Mouse (Mus musculus): ENCODE results near the gene Tanc2. TPM values are rescaled to one million over a fixed set of nuclear protein-coding genes. Genes with fewer than 3 reads are reported as not detected.

Tanc2 gene
- polyA plus RNA-seq, 1 experiment from 2014 or later, result 26.0 TPM

DNA sequence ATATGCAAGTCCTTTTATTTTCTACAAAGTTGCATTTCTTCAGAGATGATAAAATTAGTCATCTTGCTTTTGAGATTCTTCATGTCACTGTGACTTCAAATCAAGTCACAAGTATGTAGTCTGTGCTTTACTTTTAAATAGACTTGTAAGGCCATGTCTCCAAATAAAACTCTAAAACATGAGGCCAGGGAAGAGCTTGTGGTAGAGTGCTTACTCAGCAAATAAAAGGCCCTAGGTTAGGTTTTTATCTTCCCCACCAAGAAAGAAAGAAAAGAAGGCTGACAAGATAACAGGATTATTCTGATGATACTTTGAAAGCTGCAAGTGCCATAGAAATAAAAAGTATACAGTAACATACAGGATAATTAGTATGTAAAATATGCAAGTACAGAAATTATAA, 188.0 kb downstream of the Tanc2 start:
- H3K36me3 ChIP-seq, result peaks cover 4% of the 10 kb centered on the region
- H3K4me2 ChIP-seq (replicated peaks), result no peak overlapping the region
- no peak overlapping the region for H3K4me3 ChIP-seq
- H3K27me3 ChIP-seq, result no peaks in the 10 kb centered on the region
- no peaks in the 10 kb centered on the region for H3K9me3 ChIP-seq (replicated peaks)
- no peak for ATAC-seq (ENCODE audit: low FRiP score)
- H3K9ac ChIP-seq, result no peak overlapping the region
- no peak overlapping the region for H3K27ac ChIP-seq
- H3K4me1 ChIP-seq, result no peaks in the 10 kb centered on the region

DNA sequence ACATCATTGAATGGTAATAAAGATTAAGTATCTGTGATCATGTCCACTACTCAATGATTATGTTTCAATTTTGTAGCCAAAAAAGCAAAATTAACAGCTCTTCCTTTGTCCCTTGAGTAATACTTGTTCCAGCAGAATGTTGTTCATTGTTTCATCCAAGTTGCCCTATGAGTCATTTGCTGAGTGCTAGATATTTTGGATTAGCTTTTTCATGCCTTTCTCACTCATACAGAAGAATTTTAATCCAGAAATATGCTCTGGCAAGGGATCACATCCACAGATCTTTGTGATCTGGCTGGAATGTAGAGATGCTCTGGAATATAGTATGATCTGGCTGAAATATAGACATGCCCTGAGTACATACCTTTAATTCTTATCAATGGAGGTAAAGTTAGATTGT, 202.7 kb downstream of the Tanc2 start:
- no peaks in the 10 kb centered on the region for H3K27me3 ChIP-seq
- no peaks in the 10 kb centered on the region for H3K9me3 ChIP-seq (replicated peaks)
- H3K4me3 ChIP-seq, result no peak overlapping the region
- no peak overlapping the region for H3K27ac ChIP-seq
- H3K9ac ChIP-seq, result no peak overlapping the region
- H3K36me3 ChIP-seq, result no peaks in the 10 kb centered on the region
- H3K4me2 ChIP-seq (replicated peaks), result no peak overlapping the region
- no peak for ATAC-seq (ENCODE audit: low FRiP score)
- H3K4me1 ChIP-seq, result no peaks in the 10 kb centered on the region

DNA sequence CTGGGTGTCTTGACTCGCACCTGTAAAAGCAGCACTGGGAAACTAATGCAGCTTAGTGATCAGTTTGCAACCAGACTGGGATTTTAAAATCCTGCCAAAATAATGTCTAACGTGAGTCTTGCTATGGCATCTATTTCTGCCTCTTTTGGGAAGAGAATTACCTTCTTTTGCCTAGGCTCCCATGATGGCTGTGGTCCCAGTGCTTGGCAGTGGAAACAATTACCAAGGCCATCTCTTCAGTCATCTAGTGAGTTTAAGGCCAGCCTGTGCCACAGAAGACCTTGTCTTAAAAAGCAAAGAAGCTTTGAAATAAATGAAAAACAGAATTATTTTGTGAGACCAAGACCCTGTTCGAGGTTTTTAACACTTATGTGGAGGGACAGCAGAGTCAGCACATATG, 213.9 kb downstream of the Tanc2 start:
- Histone ChIP-seq H3K4me3 (no peak overlapping the region), H3K4me2 (replicated peaks) (no peak overlapping the region), H3K9me3 (replicated peaks) (no peaks in the 10 kb centered on the region), H3K27ac (no peak overlapping the region), H3K36me3 (no peaks in the 10 kb centered on the region), H3K27me3 (no peaks in the 10 kb centered on the region), H3K9ac (no peak overlapping the region), H3K4me1 (no peaks in the 10 kb centered on the region)
- no peak for ATAC-seq (ENCODE audit: low FRiP score)
- 91% methylated on average over 3 of the region's 3 CpGs for WGBS

DNA sequence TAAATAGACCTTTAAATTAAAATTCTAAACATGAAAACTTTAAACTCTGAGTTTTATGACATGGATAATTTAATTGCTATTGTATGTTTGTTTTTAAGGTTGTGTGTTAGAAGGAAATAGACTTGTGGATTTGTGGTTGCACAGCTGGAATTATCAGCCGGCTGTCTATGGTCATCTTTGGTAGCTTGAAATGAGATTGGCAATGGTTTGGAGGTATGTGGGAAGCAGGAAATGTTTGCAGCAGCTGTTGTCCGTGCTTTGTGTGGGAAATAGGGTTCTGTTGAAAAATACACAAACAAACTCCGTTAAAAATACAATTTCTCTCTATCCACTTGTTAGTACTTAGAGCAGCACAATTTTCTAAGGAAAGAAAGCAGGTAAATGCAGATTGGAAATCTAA, 215.0 kb downstream of the Tanc2 start:
- WGBS, result 71% methylated on average over 3 of the region's 3 CpGs
- H3K27ac ChIP-seq, result no peak overlapping the region
- H3K4me2 ChIP-seq (replicated peaks), result no peak overlapping the region
- H3K27me3 ChIP-seq, result no peaks in the 10 kb centered on the region
- no peak overlapping the region for H3K9ac ChIP-seq
- ATAC-seq (ENCODE audit: low FRiP score), result no peak
- H3K4me1 ChIP-seq, result no peaks in the 10 kb centered on the region
- H3K4me3 ChIP-seq, result no peak overlapping the region
- no peaks in the 10 kb centered on the region for H3K9me3 ChIP-seq (replicated peaks)
- no peaks in the 10 kb centered on the region for H3K36me3 ChIP-seq

DNA sequence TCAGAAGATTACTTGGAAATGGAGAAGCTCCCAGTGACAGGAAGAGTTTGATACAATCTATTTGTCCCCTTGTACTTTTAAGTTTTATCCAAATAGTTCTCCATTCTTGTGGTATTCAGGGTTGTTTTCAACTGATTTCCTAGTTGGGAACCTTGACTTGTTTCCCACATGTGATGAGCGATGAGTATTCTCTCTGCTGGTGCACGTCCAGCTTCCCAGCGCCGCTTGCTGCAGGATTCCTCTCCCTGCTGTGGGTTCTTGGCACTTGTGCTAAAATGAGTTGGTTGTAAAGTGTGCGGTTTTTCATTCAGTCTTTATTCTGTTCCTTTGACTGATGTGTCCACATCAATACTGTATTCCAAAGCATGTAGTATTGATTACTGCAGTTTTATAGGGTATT, 217.3 kb downstream of the Tanc2 start:
- 88% methylated on average over 5 of the region's 5 CpGs for WGBS
- Histone ChIP-seq H3K27ac (no peak overlapping the region), H3K9me3 (replicated peaks) (no peaks in the 10 kb centered on the region), H3K36me3 (peaks cover 7% of the 10 kb centered on the region; the same call in 1 of the 2 replicates), H3K9ac (no peak overlapping the region), H3K4me3 (no peak overlapping the region), H3K27me3 (no peaks in the 10 kb centered on the region), H3K4me2 (replicated peaks) (no peak overlapping the region), H3K4me1 (no peaks in the 10 kb centered on the region)
- ATAC-seq (ENCODE audit: low FRiP score), result no peak

DNA sequence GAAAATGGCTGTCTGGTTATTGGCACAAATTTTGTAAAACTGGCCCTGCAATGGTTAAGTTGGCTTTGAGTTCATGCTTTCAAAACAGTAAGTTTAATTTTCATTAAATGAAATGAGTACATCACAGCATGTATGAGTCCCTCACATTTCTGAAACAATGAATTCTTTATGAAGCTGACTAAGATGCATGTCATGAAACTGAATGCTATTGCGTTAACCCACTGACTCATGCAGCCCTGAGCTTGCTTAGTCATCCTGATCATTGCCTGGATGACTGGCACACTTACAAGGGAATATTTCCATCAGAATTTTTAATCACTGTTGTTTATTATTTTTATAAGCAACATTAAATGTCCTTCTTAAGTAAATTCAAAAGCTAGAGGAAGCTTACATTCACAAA, 233.5 kb downstream of the Tanc2 start:
- no peak overlapping the region for H3K9ac ChIP-seq
- no peaks in the 10 kb centered on the region for H3K9me3 ChIP-seq (replicated peaks)
- no peak overlapping the region for H3K4me3 ChIP-seq
- no peak for ATAC-seq (ENCODE audit: low FRiP score)
- no peaks in the 10 kb centered on the region for H3K4me1 ChIP-seq
- H3K27me3 ChIP-seq, result no peaks in the 10 kb centered on the region
- no peak overlapping the region for H3K27ac ChIP-seq
- H3K4me2 ChIP-seq (replicated peaks), result no peak overlapping the region
- 57% methylated on average over 1 of the region's 1 CpGs for WGBS
- no peaks in the 10 kb centered on the region for H3K36me3 ChIP-seq

DNA sequence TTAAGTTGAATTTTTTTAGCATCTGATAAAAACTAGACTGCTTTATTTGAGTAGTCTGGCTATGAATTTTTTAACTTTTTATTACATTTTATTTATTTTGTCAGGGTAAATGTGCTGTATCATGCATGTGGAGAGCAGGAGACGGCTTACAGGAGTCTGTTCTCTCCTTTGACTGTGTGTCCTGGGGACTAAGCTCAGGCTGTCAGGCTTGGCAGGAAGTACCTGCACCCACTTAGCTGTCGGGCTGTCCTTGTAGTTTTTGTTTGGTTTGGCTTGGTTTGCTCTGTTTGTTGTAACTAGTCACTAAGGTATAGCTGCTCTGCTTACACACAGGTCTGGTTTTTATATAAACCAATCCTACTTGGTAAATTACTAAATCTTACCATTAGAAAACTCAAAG, 234.0 kb downstream of the Tanc2 start:
- H3K27ac ChIP-seq, result no peak overlapping the region
- H3K4me2 ChIP-seq (replicated peaks), result no peak overlapping the region
- H3K36me3 ChIP-seq, result no peaks in the 10 kb centered on the region
- 79% methylated on average over 2 of the region's 2 CpGs for WGBS
- no peaks in the 10 kb centered on the region for H3K27me3 ChIP-seq
- no peak overlapping the region for H3K9ac ChIP-seq
- no peak for ATAC-seq (ENCODE audit: low FRiP score)
- no peaks in the 10 kb centered on the region for H3K4me1 ChIP-seq
- H3K9me3 ChIP-seq (replicated peaks), result no peaks in the 10 kb centered on the region
- H3K4me3 ChIP-seq, result no peak overlapping the region

DNA sequence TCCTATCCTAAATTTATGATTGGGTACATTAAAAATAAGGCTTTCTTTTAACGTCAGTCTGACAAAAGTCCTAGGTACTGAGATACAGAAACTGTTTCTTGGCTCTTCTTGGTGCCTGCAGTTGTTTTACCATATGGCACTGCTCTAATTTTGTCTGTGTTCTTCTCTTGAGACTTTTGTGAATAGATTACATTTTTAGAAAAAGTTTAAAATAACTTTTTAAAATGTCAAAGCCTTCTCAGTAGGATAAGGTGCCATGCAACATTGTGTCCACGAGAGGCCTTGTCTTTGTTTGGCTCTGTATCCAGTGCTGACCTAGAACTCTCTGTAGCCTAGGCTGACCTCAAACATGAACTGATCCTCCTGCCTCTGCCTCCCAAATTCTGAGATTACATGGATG, 238.4 kb downstream of the Tanc2 start:
- Histone ChIP-seq H3K4me1 (no peaks in the 10 kb centered on the region), H3K36me3 (no peaks in the 10 kb centered on the region), H3K27me3 (no peaks in the 10 kb centered on the region), H3K4me3 (no peak overlapping the region), H3K27ac (no peak overlapping the region), H3K4me2 (replicated peaks) (no peak overlapping the region), H3K9ac (no peak overlapping the region), H3K9me3 (replicated peaks) (no peaks in the 10 kb centered on the region)
- no peak for ATAC-seq (ENCODE audit: low FRiP score)
- 87% methylated on average over 2 of the region's 2 CpGs for WGBS

DNA sequence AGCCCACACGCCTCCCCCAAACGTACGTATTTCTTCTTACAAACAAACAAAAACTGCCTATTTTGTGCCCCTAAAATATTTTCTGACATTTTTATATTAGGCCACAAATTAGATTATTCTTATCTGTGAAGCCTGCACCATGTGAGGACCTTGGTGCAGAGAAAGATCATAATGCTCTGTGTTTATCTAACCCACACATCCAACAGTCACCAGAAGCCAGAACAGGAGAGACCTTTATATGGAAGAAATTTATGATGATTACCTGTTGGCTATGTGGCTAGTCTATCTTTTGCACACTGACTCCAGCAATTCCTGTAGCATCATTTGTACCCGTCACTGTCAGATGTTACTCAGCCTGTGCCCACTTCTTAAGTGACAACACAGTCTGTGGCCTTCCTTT, 245.4 kb downstream of the Tanc2 start:
- no peak for ATAC-seq (ENCODE audit: low FRiP score)
- Histone ChIP-seq H3K4me1 (no peaks in the 10 kb centered on the region), H3K9ac (no peak overlapping the region), H3K9me3 (replicated peaks) (no peaks in the 10 kb centered on the region), H3K4me3 (no peak overlapping the region), H3K4me2 (replicated peaks) (no peak overlapping the region), H3K36me3 (no peaks in the 10 kb centered on the region), H3K27me3 (no peaks in the 10 kb centered on the region), H3K27ac (no peak overlapping the region)
- WGBS, result 91% methylated on average over 4 of the region's 4 CpGs

DNA sequence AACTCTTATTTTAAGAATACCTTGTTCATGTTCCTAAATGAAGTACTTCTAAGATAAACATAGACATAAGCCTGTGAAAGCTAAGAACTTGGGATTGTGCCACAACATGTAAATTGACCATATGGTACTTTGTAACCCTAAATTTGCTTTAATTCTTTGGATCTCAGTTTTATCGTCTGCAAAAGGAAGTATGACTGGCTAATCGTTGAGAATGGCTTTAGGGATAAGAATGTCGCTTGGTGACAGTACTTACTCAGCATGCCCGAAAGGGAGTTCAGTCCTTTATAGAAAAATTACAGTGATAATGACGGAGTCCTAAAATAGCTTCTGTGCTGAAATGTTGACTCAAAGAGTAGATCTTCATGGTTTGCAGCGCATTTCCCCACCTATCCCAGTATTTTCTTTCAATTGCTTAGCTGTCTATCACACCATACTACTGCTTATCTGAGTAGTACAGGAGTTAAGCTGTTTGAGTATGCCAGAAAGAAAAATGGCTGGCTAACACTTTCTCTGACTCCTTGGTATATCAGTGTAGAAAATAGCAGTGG, 246.6 kb downstream of the Tanc2 start:
- H3K9ac ChIP-seq, result no peak overlapping the region
- H3K4me1 ChIP-seq, result no peaks in the 10 kb centered on the region
- WGBS, result 91% methylated on average over 6 of the region's 6 CpGs
- H3K4me2 ChIP-seq (replicated peaks), result no peak overlapping the region
- H3K27ac ChIP-seq, result no peak overlapping the region
- no peak for ATAC-seq (ENCODE audit: low FRiP score)
- no peaks in the 10 kb centered on the region for H3K9me3 ChIP-seq (replicated peaks)
- H3K4me3 ChIP-seq, result no peak overlapping the region
- no peaks in the 10 kb centered on the region for H3K27me3 ChIP-seq
- H3K36me3 ChIP-seq, result no peaks in the 10 kb centered on the region

DNA sequence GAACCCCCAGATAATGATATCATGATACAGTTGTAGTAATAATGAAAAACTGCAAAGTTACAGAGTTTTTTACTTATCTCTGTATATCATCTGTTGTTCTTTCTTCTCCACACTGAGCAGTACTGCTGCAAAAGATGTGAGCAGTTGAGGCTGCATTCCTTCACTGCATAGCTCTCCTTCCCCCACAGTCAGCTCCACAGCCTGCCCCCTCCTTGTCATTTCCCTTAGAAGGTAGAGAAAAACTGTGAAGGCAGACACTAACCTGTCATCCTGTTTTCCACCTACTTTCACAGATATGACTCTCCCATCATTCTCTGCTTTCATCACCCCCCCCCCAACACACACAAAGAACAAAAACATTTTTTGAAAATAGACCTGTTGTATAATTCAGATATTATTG, 248.2 kb downstream of the Tanc2 start:
- no peak for ATAC-seq (ENCODE audit: low FRiP score)
- no peak overlapping the region for H3K4me3 ChIP-seq
- H3K9ac ChIP-seq, result no peak overlapping the region

DNA sequence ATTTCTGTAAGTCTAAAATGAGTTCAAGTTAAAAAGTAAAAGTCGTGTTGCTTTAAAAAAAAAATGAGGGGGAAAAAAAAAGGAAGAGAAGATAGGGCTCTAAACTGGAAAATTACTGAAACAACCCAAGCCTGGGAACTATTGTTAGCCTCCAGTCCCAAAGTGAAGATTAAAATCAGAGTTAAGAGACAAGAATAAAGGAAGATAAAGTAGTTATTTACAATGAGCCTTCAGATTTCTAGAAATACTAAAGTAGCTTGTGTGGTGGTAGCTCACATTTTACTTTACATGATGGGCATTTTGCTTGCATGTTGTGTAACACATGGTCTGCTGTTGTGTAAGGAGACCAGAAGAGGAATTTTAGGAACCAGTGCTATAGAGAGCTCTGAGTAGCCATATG, 256.1 kb downstream of the Tanc2 start:
- 86% methylated on average over 1 of the region's 1 CpGs for WGBS
- H3K4me2 ChIP-seq (replicated peaks), result no peak overlapping the region
- no peak overlapping the region for H3K27ac ChIP-seq
- H3K36me3 ChIP-seq, result no peaks in the 10 kb centered on the region
- no peaks in the 10 kb centered on the region for H3K4me1 ChIP-seq
- no peaks in the 10 kb centered on the region for H3K27me3 ChIP-seq
- no peak for ATAC-seq (ENCODE audit: low FRiP score)
- no peak overlapping the region for H3K4me3 ChIP-seq
- H3K9me3 ChIP-seq (replicated peaks), result no peaks in the 10 kb centered on the region
- no peak overlapping the region for H3K9ac ChIP-seq

More for the DNA sequence above, 248.2 kb downstream of the Tanc2 start:
- Histone ChIP-seq H3K9me3 (replicated peaks) (no peaks in the 10 kb centered on the region), H3K27me3 (no peaks in the 10 kb centered on the region), H3K36me3 (no peaks in the 10 kb centered on the region), H3K27ac (no peak overlapping the region), H3K4me2 (replicated peaks) (no peak overlapping the region), H3K4me1 (no peaks in the 10 kb centered on the region)

DNA sequence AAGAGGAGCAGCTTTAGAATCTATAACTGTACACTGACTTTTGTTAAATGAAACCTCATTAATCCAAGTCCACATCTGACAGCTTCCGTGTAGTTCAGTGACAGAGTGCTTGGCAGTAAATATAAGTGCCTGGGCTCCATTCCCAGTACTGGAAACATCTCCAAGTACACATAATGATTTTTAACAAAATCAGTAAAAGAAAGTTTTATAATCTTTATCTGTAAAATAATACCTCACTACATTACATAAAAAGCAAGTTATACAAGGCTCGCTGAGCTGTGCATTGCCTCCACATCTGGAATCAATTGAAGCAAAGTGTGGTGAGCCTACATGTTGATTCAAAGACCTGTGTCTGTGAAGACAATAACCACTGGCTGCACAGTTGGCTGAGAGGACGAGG, 265.7 kb downstream of the Tanc2 start:
- Histone ChIP-seq H3K36me3 (peaks cover 13% of the 10 kb centered on the region; the same call in 1 of the 2 replicates), H3K9ac (no peak overlapping the region), H3K27ac (no peak overlapping the region), H3K4me2 (replicated peaks) (no peak overlapping the region), H3K4me1 (no peaks in the 10 kb centered on the region), H3K27me3 (no peaks in the 10 kb centered on the region), H3K4me3 (no peak overlapping the region), H3K9me3 (replicated peaks) (no peaks in the 10 kb centered on the region)
- no peak for ATAC-seq (ENCODE audit: low FRiP score)
- 54% methylated on average over 3 of the region's 3 CpGs for WGBS

DNA sequence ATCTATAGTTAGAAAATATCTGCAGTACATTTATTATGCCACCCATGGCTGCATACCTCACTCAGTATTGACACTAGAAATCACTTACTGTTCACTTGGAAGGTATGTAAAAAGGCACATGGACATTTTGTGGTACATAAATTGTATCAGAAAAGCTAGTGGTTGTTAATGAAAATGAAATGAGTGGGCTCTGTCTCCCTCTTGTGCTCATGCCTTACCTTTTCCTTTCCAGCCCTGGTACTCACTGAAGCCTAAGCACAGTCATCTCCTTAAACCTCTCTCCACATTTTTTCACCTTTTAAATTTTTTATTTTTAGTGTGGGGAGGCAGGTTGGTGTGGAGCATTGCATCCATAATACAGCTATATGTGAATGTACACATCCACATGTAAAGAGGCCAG, 268.3 kb downstream of the Tanc2 start:
- no peak overlapping the region for H3K9ac ChIP-seq
- peaks cover 13% of the 10 kb centered on the region; the same call in 1 of the 2 replicates for H3K36me3 ChIP-seq
- no peak for ATAC-seq (ENCODE audit: low FRiP score)

More for the DNA sequence above, 268.3 kb downstream of the Tanc2 start:
- no peak overlapping the region for H3K27ac ChIP-seq
- H3K9me3 ChIP-seq (replicated peaks), result no peaks in the 10 kb centered on the region
- H3K4me2 ChIP-seq (replicated peaks), result no peak overlapping the region
- H3K27me3 ChIP-seq, result no peaks in the 10 kb centered on the region
- H3K4me3 ChIP-seq, result no peak overlapping the region
- no peaks in the 10 kb centered on the region for H3K4me1 ChIP-seq
